In genomic region chr11:60779673-60780189, GRCm38 (mm10) we compare ENCODE assay signal across 9 mouse cellular contexts. TPM values are rescaled to one million over a fixed set of nuclear protein-coding genes. Genes with fewer than 3 reads are reported as not detected.
DNase-seq lines count a peak whose midpoint lies in the region; ATAC-seq lines count a peak whose summit lies in the region.
"Had no signal": no experiment of that assay in that cellular context is flagged by ENCODE, and none has a peak within 500 bp of the region (broad histone marks: within the 10 kb centered on the region; RNA-seq: fewer than 3 reads in every experiment).

No protein-coding gene starts in this region.

- no peak overlapping the region for H3K27ac ChIP-seq in heart, embryonic 11.5 days (ENCODE audit: low read depth, low read length)
- no peak overlapping the region for H3K27ac ChIP-seq in hindbrain, embryonic 13.5 days
- H3K27ac ChIP-seq in midbrain, embryonic 11.5 days (ENCODE audit: low read depth, low read length), result no peak overlapping the region

- H3K4me3 ChIP-seq in heart, embryonic 11.5 days (ENCODE audit: low read depth, low read length), result 0 out of 2 replicates have a peak overlapping the region, but pooled peaks have one; percentile 10
- H3K4me3 ChIP-seq in hindbrain, embryonic 13.5 days, result peak overlapping the region; percentile 27
- no peak overlapping the region; the same call in 1 of the 2 replicates for H3K4me3 ChIP-seq in midbrain, embryonic 11.5 days (ENCODE audit: low read depth, low read length)

- H3K9ac ChIP-seq in heart, embryonic 11.5 days (ENCODE audit: low read depth, low read length), result peak overlapping the region; percentile 44; the same call in 1 of the 2 replicates
- peak overlapping the region; percentile 61 for H3K9ac ChIP-seq in hindbrain, embryonic 13.5 days
- H3K9ac ChIP-seq in midbrain, embryonic 11.5 days (ENCODE audit: low read length), result peak overlapping the region; percentile 40

- WGBS in heart, embryonic 11.5 days (ENCODE audit: insufficient replicate concordance), result 87% methylated on average over 10 of the region's 10 CpGs
- 92% methylated on average over 10 of the region's 10 CpGs for WGBS in hindbrain, embryonic 13.5 days
- WGBS in midbrain, embryonic 11.5 days, result 89% methylated on average over 10 of the region's 10 CpGs

- no peaks in the 10 kb centered on the region for H3K27me3 ChIP-seq in heart, embryonic 11.5 days (ENCODE audit: control insufficient read depth, insufficient read depth, low read length)
- H3K27me3 ChIP-seq in hindbrain, embryonic 13.5 days, result no peaks in the 10 kb centered on the region
- no peaks in the 10 kb centered on the region for H3K27me3 ChIP-seq in midbrain, embryonic 11.5 days (ENCODE audit: control insufficient read depth, insufficient read depth, low read length)

- no peak for DNase-seq in heart, adult 18-20 months
- peak; percentile 38 for DNase-seq in adipocyte (ENCODE audit: low spot score)
- DNase-seq in midbrain, embryonic 11.5 days (ENCODE audit: low spot score, missing footprints), result no peak
- no peak for DNase-seq in right cerebral cortex, postnatal 36 days (ENCODE audit: low spot score in 2 of 2)
- DNase-seq in right cerebral cortex, postnatal 14 days, result no peak
- DNase-seq in spleen, adult 18-20 months, result no peak
- DNase-seq: cerebellum, postnatal 36 days had no signal

- peak overlapping the region; percentile 58 for H3K4me2 ChIP-seq in heart, embryonic 11.5 days
- peak overlapping the region; percentile 86 for H3K4me2 ChIP-seq in hindbrain, embryonic 13.5 days
- peak overlapping the region; percentile 29 for H3K4me2 ChIP-seq in midbrain, embryonic 11.5 days

- no peak for ATAC-seq in heart, embryonic 11.5 days (replicated peaks; ENCODE audit: insufficient number of reproducible peaks, low FRiP score, low TSS enrichment)
- ATAC-seq in hindbrain, embryonic 13.5 days (ENCODE audit: low FRiP score), result no peak
- ATAC-seq in midbrain, embryonic 11.5 days (ENCODE audit: low FRiP score), result no peak

- H3K36me3 ChIP-seq in heart, embryonic 11.5 days (ENCODE audit: control insufficient read depth, insufficient read depth, low read length), result peaks cover 8% of the 10 kb centered on the region
- peaks cover 38% of the 10 kb centered on the region for H3K36me3 ChIP-seq in hindbrain, embryonic 13.5 days
- H3K36me3 ChIP-seq in midbrain, embryonic 11.5 days (ENCODE audit: control insufficient read depth, insufficient read depth, low read length), result peaks cover 6% of the 10 kb centered on the region; the same call in 1 of the 2 replicates

- peaks cover 53% of the 10 kb centered on the region for H3K4me1 ChIP-seq in heart, embryonic 11.5 days (ENCODE audit: control insufficient read depth, insufficient read depth, low read length)
- H3K4me1 ChIP-seq in hindbrain, embryonic 13.5 days (replicated peaks), result peaks cover 74% of the 10 kb centered on the region
- peaks cover 59% of the 10 kb centered on the region for H3K4me1 ChIP-seq in midbrain, embryonic 11.5 days (ENCODE audit: control insufficient read depth, insufficient read depth, low read length)

- no peaks in the 10 kb centered on the region for H3K9me3 ChIP-seq in heart, embryonic 11.5 days (replicated peaks; ENCODE audit: control insufficient read depth, low read length)
- H3K9me3 ChIP-seq in hindbrain, embryonic 13.5 days, result no peaks in the 10 kb centered on the region
- H3K9me3 ChIP-seq in midbrain, embryonic 11.5 days (ENCODE audit: control insufficient read depth, low read length), result no peaks in the 10 kb centered on the region

RNA-seq across cellular contexts. Expression of gene Smcr8, which starts 2.4 kb away (rescaled TPM):
- 6.0 and 6.1 TPM in 2 replicates for polyA plus RNA-seq in heart, embryonic 11.5 days (2014; fragmentation: Nextera tagmentation; extraction: Ambion mirVana)
- 10 to 100 TPM; 15.2 to 16.8 TPM for total RNA-seq in heart, adult 18-20 months (2021)
- 5.9 and 6.5 TPM in 2 replicates for polyA plus RNA-seq in hindbrain, embryonic 13.5 days (2015; fragmentation: Nextera tagmentation; extraction: Ambion mirVana)
- 9.2 and 10.1 TPM in 2 replicates for polyA plus RNA-seq in midbrain, embryonic 11.5 days (2014; fragmentation: Nextera tagmentation; extraction: Ambion mirVana)

RNA-seq across cellular contexts. Expression of gene Top3a, which starts 2.6 kb away (rescaled TPM):
- polyA plus RNA-seq in heart, embryonic 11.5 days (2014; fragmentation: Nextera tagmentation; extraction: Ambion mirVana), result 10.5 and 13.1 TPM in 2 replicates
- 1 to 10 TPM; 3.8 to 4.4 TPM for total RNA-seq in heart, adult 18-20 months (2021)
- polyA plus RNA-seq in hindbrain, embryonic 13.5 days (2015; fragmentation: Nextera tagmentation; extraction: Ambion mirVana), result 10.3 and 10.4 TPM in 2 replicates
- polyA plus RNA-seq in midbrain, embryonic 11.5 days (2014; fragmentation: Nextera tagmentation; extraction: Ambion mirVana), result 16.0 and 17.4 TPM in 2 replicates

RNA-seq across cellular contexts. Expression of gene Shmt1, which starts 31.8 kb away (rescaled TPM):
- polyA plus RNA-seq in heart, embryonic 11.5 days (2014; fragmentation: Nextera tagmentation; extraction: Ambion mirVana), result 36.4 and 44.4 TPM in 2 replicates
- 10 to 100 TPM; 11.9 to 13.5 TPM for total RNA-seq in heart, adult 18-20 months (2021)
- polyA plus RNA-seq in hindbrain, embryonic 13.5 days (2015; fragmentation: Nextera tagmentation; extraction: Ambion mirVana), result 7.9 and 12.2 TPM in 2 replicates
- polyA plus RNA-seq in midbrain, embryonic 11.5 days (2014; fragmentation: Nextera tagmentation; extraction: Ambion mirVana), result 46.2 and 51.7 TPM in 2 replicates

RNA-seq across cellular contexts. Expression of gene Dhrs7b, which starts 50.7 kb away (rescaled TPM):
- 31.8 and 33.9 TPM in 2 replicates for polyA plus RNA-seq in heart, embryonic 11.5 days (2014; fragmentation: Nextera tagmentation; extraction: Ambion mirVana)
- 10 to 100 TPM; 24.3 TPM for total RNA-seq in heart, adult 18-20 months (2021)
- polyA plus RNA-seq in hindbrain, embryonic 13.5 days (2015; fragmentation: Nextera tagmentation; extraction: Ambion mirVana), result 30.7 and 33.3 TPM in 2 replicates
- 25.9 and 27.2 TPM in 2 replicates for polyA plus RNA-seq in midbrain, embryonic 11.5 days (2014; fragmentation: Nextera tagmentation; extraction: Ambion mirVana)

RNA-seq across cellular contexts. Expression of gene Mief2, which starts 51.5 kb away (rescaled TPM):
- polyA plus RNA-seq in heart, embryonic 11.5 days (2014; fragmentation: Nextera tagmentation; extraction: Ambion mirVana), result 14.4 and 18.4 TPM in 2 replicates
- total RNA-seq in heart, adult 18-20 months (2021), result 10 to 100 TPM; 30.5 to 34.2 TPM
- 21.2 and 22.4 TPM in 2 replicates for polyA plus RNA-seq in hindbrain, embryonic 13.5 days (2015; fragmentation: Nextera tagmentation; extraction: Ambion mirVana)
- 10.2 and 13.6 TPM in 2 replicates for polyA plus RNA-seq in midbrain, embryonic 11.5 days (2014; fragmentation: Nextera tagmentation; extraction: Ambion mirVana)

Comparison
In these comparisons a context has a peak if more than half of its experiments do, and no peak if none do; other contexts are left out.
1. H3K4me2 ChIP-seq: peak in every context shown above with its lines; median percentile 86 in hindbrain, embryonic 13.5 days; 58 in heart, embryonic 11.5 days; 29 in midbrain, embryonic 11.5 days.